Mouse (Mus musculus) left cerebral cortex, adult 2 months (tissue): ENCODE measurements around the gene Rnf123. TPM values are rescaled to one million over a fixed set of nuclear protein-coding genes. Genes with fewer than 3 reads are reported as not detected.

Source experiments
- DNase-seq, 2 experiments: peaks; one replicate each; pipeline ENCODE4 v3.0.0; 2021 to 2022; ENCODE audit warnings: low spot score in 2 of 2, mixed read lengths in 1 of 2; ENCODE audit errors: extremely low spot score in 1 of 2
- H3K27ac ChIP-seq: fragments of 200-600 bp; 2 replicates; pipeline ENCODE4 v1.8.1; 2022
- H3K4me3 ChIP-seq: fragments of 200-600 bp; 2 replicates; pipeline ENCODE4 v1.8.1; 2022
- CTCF ChIP-seq: fragments of 200-600 bp; IDR thresholded peaks from 2 replicates; pipeline ENCODE4 v1.8.1; 2022; ENCODE audit warnings: antibody characterized with exemption, mild to moderate bottlenecking, moderate library complexity
- intact Hi-C: fragments of 180-260 bp; cut with DNase I; formaldehyde crosslinking; loops from one replicate; pipeline ENCODE4 v1.15.1; 2025
- total RNA-seq, 2 experiments: library from RNA; stranded (reverse); gene quantifications; 2 replicates each; pipeline ENCODE4 v1.2.3; 2021

Gene Rnf123
- total RNA-seq, 2 experiments from 2014 or later: 107 to 108 TPM

GRCm38 (mm10) chr9:108055661-108056237 is 27.4 kb downstream of the Rnf123 start:
- Histone ChIP-seq H3K27ac (no peak overlapping the region), H3K4me3 (no peak overlapping the region)
- TF ChIP-seq CTCF: no peak
- DNase-seq: no peak
- intact Hi-C loops: no loop called here

DNA sequence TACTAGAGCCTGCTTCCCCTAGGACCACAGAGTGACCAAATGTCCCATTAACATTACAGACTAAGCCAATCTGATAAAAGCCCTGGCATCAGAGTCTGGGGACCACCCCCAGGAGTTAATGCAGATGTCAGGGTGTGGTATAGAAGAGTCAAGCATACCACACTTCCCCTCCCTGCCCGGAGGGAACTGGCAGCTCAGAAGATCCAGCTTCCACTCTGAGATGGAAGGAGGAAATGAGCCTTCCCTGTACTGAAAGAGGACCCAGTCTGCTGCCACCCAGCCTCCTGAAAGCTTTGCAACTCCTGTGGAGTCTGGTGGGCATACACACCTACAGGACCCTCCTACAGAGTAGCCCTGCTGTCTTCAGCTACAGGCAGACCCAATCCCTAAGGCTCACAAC is 28.1 kb downstream of the Rnf123 start:
- TF ChIP-seq CTCF: no peak
- Histone ChIP-seq H3K4me3 (no peak overlapping the region), H3K27ac (no peak overlapping the region)
- intact Hi-C loops: no loop called here
- no peak for DNase-seq

GRCm38 (mm10) chr9:108054331-108055040 is 28.7 kb downstream of the Rnf123 start:
- no peak overlapping the region for H3K4me3 ChIP-seq
- H3K27ac ChIP-seq: no peak overlapping the region
- no peak for TF ChIP-seq CTCF
- intact Hi-C loops: no loop called here
- no peak for DNase-seq

- Histone ChIP-seq H3K4me3 (no peak overlapping the region), H3K27ac (no peak overlapping the region)
- DNase-seq: no peak
- TF ChIP-seq CTCF: no peak
- intact Hi-C loops: loop anchor here (2.0 kb wide), 1 partner anchor 91 kb away; no protein-coding TSS in a partner anchor
Measured at GRCm38 (mm10) chr9:108053665-108054225, 29.4 kb downstream of the Rnf123 start.

DNA sequence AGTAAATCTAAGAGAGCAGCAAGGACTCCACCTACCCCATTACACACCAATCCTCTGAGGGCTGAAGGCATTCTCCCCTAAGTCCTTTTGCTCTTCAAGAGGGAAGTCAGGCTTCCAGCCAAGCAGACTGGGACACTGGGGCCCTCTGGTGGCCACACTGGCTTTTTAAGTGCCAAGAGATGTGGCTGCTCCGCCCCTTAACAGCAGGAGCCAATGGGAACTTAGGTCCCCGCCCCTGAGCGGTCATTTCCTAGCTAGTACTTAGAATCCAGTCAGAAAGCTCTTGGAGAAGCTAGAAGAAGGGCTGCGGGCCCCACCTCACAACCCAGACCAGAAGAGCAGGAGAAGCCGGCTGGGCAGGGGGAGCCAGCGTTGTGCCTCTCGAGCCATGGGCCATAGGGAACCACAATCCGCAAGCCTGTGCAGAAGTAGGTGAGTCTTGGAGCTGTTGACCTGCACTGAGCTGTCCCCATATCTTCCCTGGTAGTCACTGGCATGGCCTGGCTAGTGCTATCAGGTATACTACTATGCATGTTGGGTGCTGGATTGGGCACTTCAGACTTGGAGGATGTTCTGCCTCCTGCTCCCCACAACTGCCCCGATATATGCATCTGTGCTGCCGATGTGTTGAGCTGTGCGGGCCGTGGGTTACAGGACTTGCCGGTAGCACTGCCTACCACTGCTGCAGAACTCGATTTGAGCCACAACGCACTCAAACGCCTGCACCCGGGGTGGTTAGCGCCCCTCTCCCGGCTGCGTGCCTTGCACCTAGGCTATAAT is 30.1 kb downstream of the Rnf123 start, which contains the start of gene Amigo3:
TSS of gene Amigo3 (plus strand) at position 275 of the 780 bp plus-strand sequence.
- intact Hi-C loops: loop anchor here (1.0 to 2.0 kb wide), 2 partner anchors 90 to 149 kb away; no protein-coding TSS in a partner anchor
- DNase-seq: peak; percentile 95 to 96
- peak; percentile 95 for TF ChIP-seq CTCF
- H3K4me3 ChIP-seq: peak within 1 kb of the TSS; percentile 13; the same call in 1 of the 2 replicates
- H3K27ac ChIP-seq: 0 out of 2 replicates have a peak within 1 kb of the TSS, but pooled peaks have one; percentile 1

DNA sequence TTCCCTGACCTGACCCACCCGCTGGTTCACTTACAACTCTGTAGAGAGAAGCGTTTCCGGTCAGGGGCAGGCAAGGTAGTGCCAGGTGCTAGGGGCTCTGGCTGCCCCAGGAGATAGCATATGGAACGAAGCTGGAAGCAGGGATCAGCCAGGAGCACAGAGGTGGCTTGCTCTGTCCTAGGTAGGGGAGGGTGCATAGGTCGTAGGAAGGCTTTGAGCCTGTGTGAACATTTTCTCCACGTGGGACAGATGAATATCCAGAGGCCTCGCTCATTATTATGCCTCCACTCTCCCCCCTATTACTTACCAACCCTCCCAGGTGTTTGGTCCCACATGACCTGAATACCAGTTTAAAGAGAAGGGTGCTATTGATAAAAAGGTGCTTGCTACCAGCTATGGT is 30.7 kb downstream of the Rnf123 start:
- TF ChIP-seq CTCF: no peak
- Histone ChIP-seq H3K27ac (0 out of 2 replicates have a peak overlapping the region, but pooled peaks have one; percentile 1), H3K4me3 (no peak overlapping the region)
- intact Hi-C loops: loop anchor here (1.0 to 2.0 kb wide), 2 partner anchors 90 to 148 kb away; no protein-coding TSS in a partner anchor
- DNase-seq: peak in 1 of 2 experiments; percentile 12

- TF ChIP-seq CTCF: no peak
- DNase-seq: no peak
- Histone ChIP-seq H3K4me3 (no peak overlapping the region), H3K27ac (no peak overlapping the region)
- intact Hi-C loops: loop anchor here (1.0 to 2.0 kb wide), 2 partner anchors 89 to 148 kb away; no protein-coding TSS in a partner anchor
Measured at GRCm38 (mm10) chr9:108051931-108052220, 31.3 kb downstream of the Rnf123 start.

- Histone ChIP-seq H3K4me3 (no peak overlapping the region), H3K27ac (no peak overlapping the region)
- peak in 1 of 2 experiments; percentile 13 for DNase-seq
- TF ChIP-seq CTCF: no peak
- intact Hi-C loops: no loop called here
Measured at GRCm38 (mm10) chr9:108051184-108051930, 31.8 kb downstream of the Rnf123 start.

- TF ChIP-seq CTCF: no peak
- no peak for DNase-seq
- H3K27ac ChIP-seq: peak overlapping the region; percentile 63
- intact Hi-C loops: no loop called here
- H3K4me3 ChIP-seq: peak overlapping the region; percentile 92
Measured at GRCm38 (mm10) chr9:108049561-108050251, 33.4 kb downstream of the Rnf123 start.

DNA sequence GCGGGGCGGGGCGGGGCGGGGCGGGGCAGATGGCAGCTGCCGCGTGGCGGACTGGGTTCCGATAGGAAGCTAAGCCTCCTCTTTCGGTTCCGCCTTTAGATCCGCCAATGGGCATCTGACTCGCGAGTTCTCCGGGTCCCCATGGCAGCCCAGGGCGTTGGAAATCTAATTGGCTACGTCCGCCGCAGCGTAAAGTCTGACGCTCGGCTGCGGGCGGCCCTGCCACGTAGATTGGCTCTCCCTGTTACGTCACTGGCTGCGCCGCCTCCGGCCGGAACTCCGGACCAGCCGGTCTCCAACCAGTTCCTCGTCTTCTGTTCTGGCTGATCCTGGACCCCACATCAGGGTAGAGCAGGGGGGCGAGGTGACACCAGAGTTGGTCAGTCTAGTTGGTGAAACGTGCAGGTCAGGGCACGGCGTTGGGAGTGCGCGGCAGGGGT is 34.1 kb downstream of the Rnf123 start, which contains the start of gene Gmppb:
TSS of gene Gmppb (plus strand) at position 227 of the 440 bp plus-strand sequence.
- H3K27ac ChIP-seq: peak within 1 kb of the TSS; percentile 63
- DNase-seq: peak; percentile 94 to 95
- intact Hi-C loops: no loop called here
- H3K4me3 ChIP-seq: peak within 1 kb of the TSS; percentile 92
- TF ChIP-seq CTCF: no peak
